In genomic region chr1:71654221-71654620, GRCm38 (mm10) we compare ENCODE assay signal across 9 mouse cellular contexts. TPM values are rescaled to one million over a fixed set of nuclear protein-coding genes. Genes with fewer than 3 reads are reported as not detected.
A peak's percentile ranks its signal among the peaks of the same experiment; 100 is the strongest.
DNase-seq lines count a peak whose midpoint lies in the region; ATAC-seq and TF ChIP-seq lines count a peak whose summit lies in the region.
"Had no signal": no experiment of that assay in that cellular context is flagged by ENCODE, and none has a peak within 500 bp of the region (broad histone marks: within the 10 kb centered on the region; RNA-seq: fewer than 3 reads in every experiment).

No protein-coding gene starts in this region.

- TF ChIP-seq CTCF in gastrocnemius, adult 2 months (IDR thresholded peaks at IDR 0.05): no peak
- no peak for TF ChIP-seq CTCF in C2C12 (IDR thresholded peaks at IDR 0.05; ENCODE audit: control insufficient read depth, insufficient read depth, insufficient read length)
- no peak for TF ChIP-seq CTCF in heart, postnatal 0 days (IDR thresholded peaks at IDR 0.05; ENCODE audit: low read depth)
- no peak for TF ChIP-seq CTCF in liver, embryonic 14.5 days (IDR thresholded peaks at IDR 0.05; ENCODE audit: low read depth)
- no peak for TF ChIP-seq CTCF in thymus, adult 2 months (IDR thresholded peaks at IDR 0.05; ENCODE audit: borderline replicate concordance, control insufficient read depth, extremely low read depth, insufficient read depth, low read length, poor library complexity)

- H3K4me2 ChIP-seq in heart, postnatal 0 days (ENCODE audit: low read depth, low read length): peak overlapping the region; percentile 98
- H3K4me2 ChIP-seq in liver, embryonic 14.5 days (ENCODE audit: low read depth): peak overlapping the region; percentile 58

- peaks cover 36% of the 10 kb centered on the region for H3K79me3 ChIP-seq in C2C12 (ENCODE audit: low read depth)

- H3K4me3 ChIP-seq in gastrocnemius, adult 2 months: peak overlapping the region; percentile 87
- H3K4me3 ChIP-seq in C2C12 (ENCODE audit: insufficient read depth, poor library complexity, severe bottlenecking): peak overlapping the region; percentile 83
- H3K4me3 ChIP-seq in heart, postnatal 0 days (ENCODE audit: low read depth, low read length): peak overlapping the region; percentile 80
- peak overlapping the region in 1 of 2 experiments; percentile 68; a peak in 2 of 4 replicates for H3K4me3 ChIP-seq in liver, embryonic 14.5 days (ENCODE audit: insufficient read depth in 1 of 2, low read depth in 2 of 2, low read length in 2 of 2)
- H3K4me3 ChIP-seq in thymus, adult 2 months (ENCODE audit: control insufficient read depth, insufficient read depth, low read length): no peak overlapping the region

- ATAC-seq in heart, postnatal 0 days (ENCODE audit: insufficient read depth, low read depth): no peak
- no peak for ATAC-seq in liver, embryonic 14.5 days (ENCODE audit: insufficient read depth)

- TF ChIP-seq EP300 in heart, postnatal 0 days (IDR thresholded peaks at IDR 0.05; ENCODE audit: low read depth): no peak
- no peak for TF ChIP-seq EP300 in liver, embryonic 14.5 days (IDR thresholded peaks at IDR 0.05; ENCODE audit: low read depth)

- H3K27ac ChIP-seq in gastrocnemius, adult 2 months: peak overlapping the region; percentile 86
- H3K27ac ChIP-seq in heart, postnatal 0 days (ENCODE audit: low read depth): peak overlapping the region; percentile 87
- H3K27ac ChIP-seq in liver, embryonic 14.5 days: no peak overlapping the region
- no peak overlapping the region for H3K27ac ChIP-seq in thymus, adult 2 months (ENCODE audit: control insufficient read depth, insufficient read depth, low read length)

- intact Hi-C loops in gastrocnemius, adult 2 months (cut with DNase I): no loop called here

- no peaks in the 10 kb centered on the region for H3K9me3 ChIP-seq in heart, postnatal 0 days (replicated peaks; ENCODE audit: control insufficient read depth, low read length)
- no peaks in the 10 kb centered on the region for H3K9me3 ChIP-seq in liver, embryonic 14.5 days (ENCODE audit: control insufficient read depth, low read length)

- no peak for DNase-seq in gastrocnemius, adult 2 months
- DNase-seq in gastrocnemius, postnatal 25 days: no peak
- peak; percentile 31 for DNase-seq in heart, postnatal 0 days (ENCODE audit: low spot score)
- no peak for DNase-seq in liver, embryonic 14.5 days (ENCODE audit: low read depth in 3 of 3, low spot score in 3 of 3)
- DNase-seq in ovary, postnatal 10 days (ENCODE audit: low spot score): no peak
- DNase-seq in layer of hippocampus, postnatal 10 days (ENCODE audit: low spot score in 2 of 2): no peak
- DNase-seq in thymus, adult 2 months: no peak
- DNase-seq: lung, postnatal 10 days had no signal

- peak overlapping the region; percentile 83 for H3ac ChIP-seq in C2C12 (ENCODE audit: control insufficient read depth, insufficient read length, low read depth)

- H3K36me3 ChIP-seq in C2C12 (ENCODE audit: control insufficient read depth, insufficient read depth): peaks cover 26% of the 10 kb centered on the region
- 0 out of 2 replicates have a peak, but pooled peaks cover 3% of the 10 kb centered on the region for H3K36me3 ChIP-seq in heart, postnatal 0 days (replicated peaks; ENCODE audit: control insufficient read depth, insufficient read depth, low read length)
- no peaks in the 10 kb centered on the region for H3K36me3 ChIP-seq in liver, embryonic 14.5 days (replicated peaks; ENCODE audit: control insufficient read depth, insufficient read depth, low read depth)
- no peaks in the 10 kb centered on the region for H3K36me3 ChIP-seq in thymus, adult 2 months (ENCODE audit: control insufficient read depth, insufficient read depth, low read length)

- peaks cover 39% of the 10 kb centered on the region for H3K79me2 ChIP-seq in C2C12 (ENCODE audit: control insufficient read depth, insufficient read depth)

- WGBS in heart, postnatal 0 days: 19% methylated on average over 8 of the region's 8 CpGs
- 17% methylated on average over 8 of the region's 8 CpGs for WGBS in liver, embryonic 14.5 days (ENCODE audit: insufficient replicate concordance)
- 31% methylated on average over 8 of the region's 8 CpGs for WGBS in thymus, adult 2 months

- peaks cover 5% of the 10 kb centered on the region; the same call in 1 of the 2 replicates for H3K4me1 ChIP-seq in heart, postnatal 0 days (ENCODE audit: control insufficient read depth, insufficient read depth)
- H3K4me1 ChIP-seq in liver, embryonic 14.5 days (replicated peaks; ENCODE audit: control insufficient read depth in 2 of 2, insufficient read depth in 2 of 2, low read length in 1 of 2): no peaks in the 10 kb centered on the region; a peak in 1 of 4 replicates
- H3K4me1 ChIP-seq in thymus, adult 2 months (replicated peaks; ENCODE audit: control insufficient read depth, insufficient read depth, low read length): peaks cover 12% of the 10 kb centered on the region; the same call in 1 of the 2 replicates

- H3K27me3 ChIP-seq in C2C12 (ENCODE audit: control insufficient read depth, insufficient read depth, insufficient read length): no peaks in the 10 kb centered on the region
- no peaks in the 10 kb centered on the region for H3K27me3 ChIP-seq in heart, postnatal 0 days (ENCODE audit: control insufficient read depth, insufficient read depth, low read length)
- H3K27me3 ChIP-seq in liver, embryonic 14.5 days (ENCODE audit: control insufficient read depth, insufficient read depth, low read length): peaks cover 28% of the 10 kb centered on the region
- H3K27me3 ChIP-seq in thymus, adult 2 months (ENCODE audit: control insufficient read depth, insufficient read depth, low read length): peaks cover 4% of the 10 kb centered on the region; the same call in 1 of the 2 replicates

- TF ChIP-seq POLR2A in thymus, adult 2 months (IDR thresholded peaks at IDR 0.05; ENCODE audit: control insufficient read depth, extremely low read depth, insufficient read depth, low read length, poor library complexity): no peak

- peak overlapping the region; percentile 70 for H3K9ac ChIP-seq in heart, postnatal 0 days (replicated peaks; ENCODE audit: low read depth, low read length)
- no peak overlapping the region for H3K9ac ChIP-seq in liver, embryonic 14.5 days (replicated peaks)

TF ChIP-seq in C2C12, 6 proteins besides CTCF, POLR2A, EP300 and RAD21:
- TF ChIP-seq FOSL1 (IDR thresholded peaks at IDR 0.05; ENCODE audit: insufficient read depth, low read length, poor library complexity, severe bottlenecking) (no peak), CEBPB (IDR thresholded peaks at IDR 0.05; ENCODE audit: low read depth) (no peak), USF1 (IDR thresholded peaks at IDR 0.05; ENCODE audit: low read depth) (no peak), MYOD1 (IDR thresholded peaks at IDR 0.05; ENCODE audit: control insufficient read depth, insufficient read length, low read depth) (no peak), MAX (IDR thresholded peaks at IDR 0.05) (no peak), MYOG (IDR thresholded peaks at IDR 0.05; ENCODE audit: control insufficient read depth, extremely low read depth, insufficient read length) (no peak)
TF ChIP-seq in C2C12: peak in this region for 0.

RNA-seq across cellular contexts. Expression of gene Fn1, which starts 1.2 kb away (rescaled TPM):
- total RNA-seq in gastrocnemius, adult 2 months (2021): 10 to 100 TPM; 35.2 to 63.1 TPM
- total RNA-seq in gastrocnemius, postnatal 25 days (2021): 100 to 1,000 TPM in 1 of 2 experiments, 10 to 100 TPM in 1; 78.3 to 114 TPM
- 299 TPM for polyA plus RNA-seq in C2C12 (2012; fragmentation: generic; extraction: Trizol)
- 234 and 249 TPM in 2 replicates for total RNA-seq in heart, postnatal 0 days (2014; rRNA removed; ENCODE audit: low replicate concordance)
- 76.9 and 84.2 TPM in 2 replicates for polyA plus RNA-seq in heart, postnatal 0 days (2015; fragmentation: Nextera tagmentation; extraction: Ambion mirVana)
- polyA plus RNA-seq in liver, embryonic 14.5 days (2012; rRNA removed): 71.4 and 99.5 TPM in 2 replicates
- 78.8 and 84.7 TPM in 2 replicates for polyA plus RNA-seq in liver, embryonic 14.5 days (2014; fragmentation: Nextera tagmentation; extraction: Ambion mirVana)
- total RNA-seq in layer of hippocampus, postnatal 10 days (2021): 100 to 1,000 TPM; 130 to 131 TPM
- polyA plus RNA-seq in thymus, adult 2 months (2012; rRNA removed): 29.6 and 31.3 TPM in 2 replicates

Comparison
In these comparisons a context has a peak if more than half of its experiments do, and no peak if none do; other contexts are left out.
1. H3K27ac ChIP-seq: peak in gastrocnemius, adult 2 months (single experiment) and heart, postnatal 0 days (single experiment); none in liver, embryonic 14.5 days (single experiment) and thymus, adult 2 months (single experiment).